Mouse (Mus musculus): ENCODE measurements around the gene Lrrc4c. TPM values are rescaled to one million over a fixed set of nuclear protein-coding genes. Genes with fewer than 3 reads are reported as not detected.

Lrrc4c gene
- total RNA-seq, 1 experiment: 0.09 TPM

- no peak for DNase-seq (ENCODE audit: low read depth, low spot score)
- Histone ChIP-seq H3K27ac (ENCODE audit: insufficient read depth, low read depth, low read length, poor library complexity, severe bottlenecking) (no peak overlapping the region), H3K36me3 (ENCODE audit: control insufficient read depth, insufficient read depth, low read length, poor library complexity, severe bottlenecking) (no peaks in the 10 kb centered on the region), H3K9ac (ENCODE audit: insufficient read depth, low read depth, low read length, poor library complexity, severe bottlenecking) (no peak overlapping the region), H3K9me3 (ENCODE audit: control insufficient read depth, insufficient read depth, low read depth, low read length) (no peaks in the 10 kb centered on the region), H3K4me3 (ENCODE audit: insufficient read depth in 1 of 2, low read depth in 1 of 2, low read length in 2 of 2, poor library complexity in 1 of 2, severe bottlenecking in 1 of 2) (no peak overlapping the region), H3K4me1 (ENCODE audit: control insufficient read depth in 2 of 2, insufficient read depth in 2 of 2, low read length in 2 of 2, poor library complexity in 1 of 2) (no peaks in the 10 kb centered on the region)
- no peak for TF ChIP-seq ZNF384 (IDR thresholded peaks at IDR 0.05; ENCODE audit: low read depth, low read length)
- no peak for TF ChIP-seq MAFK (IDR thresholded peaks at IDR 0.05; ENCODE audit: insufficient read depth, low read depth, low read length)
- no peak for TF ChIP-seq ZC3H11A (IDR thresholded peaks at IDR 0.05; ENCODE audit: borderline replicate concordance, low read depth, low read length)
- TF ChIP-seq HCFC1 (IDR thresholded peaks at IDR 0.05; ENCODE audit: borderline replicate concordance, insufficient read depth, low read length): no peak
- no peak for TF ChIP-seq CHD2 (IDR thresholded peaks at IDR 0.05; ENCODE audit: low read depth, low read length)
- in situ Hi-C loops (cut with MboI; ENCODE audit: low sequenced_read_pairs in 2 of 2, unreplicated experiment in 2 of 2): no loop called here
Measured at GRCm38 (mm10) chr2:97545946-97546345, 1228.0 kb downstream of the Lrrc4c start.

- Histone ChIP-seq H3K27ac (ENCODE audit: insufficient read depth, low read depth, low read length, poor library complexity, severe bottlenecking) (no peak overlapping the region), H3K36me3 (ENCODE audit: control insufficient read depth, insufficient read depth, low read length, poor library complexity, severe bottlenecking) (no peaks in the 10 kb centered on the region), H3K4me1 (ENCODE audit: control insufficient read depth in 2 of 2, insufficient read depth in 2 of 2, low read length in 2 of 2, poor library complexity in 1 of 2) (no peaks in the 10 kb centered on the region), H3K4me3 (ENCODE audit: insufficient read depth in 1 of 2, low read depth in 1 of 2, low read length in 2 of 2, poor library complexity in 1 of 2, severe bottlenecking in 1 of 2) (no peak overlapping the region), H3K9ac (ENCODE audit: insufficient read depth, low read depth, low read length, poor library complexity, severe bottlenecking) (no peak overlapping the region), H3K9me3 (ENCODE audit: control insufficient read depth, insufficient read depth, low read depth, low read length) (no peaks in the 10 kb centered on the region)
- DNase-seq (ENCODE audit: low read depth, low spot score): no peak
- TF ChIP-seq MAFK (IDR thresholded peaks at IDR 0.05; ENCODE audit: insufficient read depth, low read depth, low read length) (no peak), HCFC1 (IDR thresholded peaks at IDR 0.05; ENCODE audit: borderline replicate concordance, insufficient read depth, low read length) (no peak), ZNF384 (IDR thresholded peaks at IDR 0.05; ENCODE audit: low read depth, low read length) (no peak), ZC3H11A (IDR thresholded peaks at IDR 0.05; ENCODE audit: borderline replicate concordance, low read depth, low read length) (no peak), CHD2 (IDR thresholded peaks at IDR 0.05; ENCODE audit: low read depth, low read length) (no peak)
- in situ Hi-C loops (cut with MboI; ENCODE audit: low sequenced_read_pairs in 2 of 2, unreplicated experiment in 2 of 2): no loop called here
Measured at GRCm38 (mm10) chr2:97564509-97564908, 1246.5 kb downstream of the Lrrc4c start.

- in situ Hi-C loops (cut with MboI; ENCODE audit: low sequenced_read_pairs in 2 of 2, unreplicated experiment in 2 of 2): no loop called here
- DNase-seq (ENCODE audit: low read depth, low spot score): no peak
- Histone ChIP-seq H3K36me3 (ENCODE audit: control insufficient read depth, insufficient read depth, low read length, poor library complexity, severe bottlenecking) (no peaks in the 10 kb centered on the region), H3K4me1 (ENCODE audit: control insufficient read depth in 2 of 2, insufficient read depth in 2 of 2, low read length in 2 of 2, poor library complexity in 1 of 2) (no peaks in the 10 kb centered on the region), H3K9me3 (ENCODE audit: control insufficient read depth, insufficient read depth, low read depth, low read length) (no peaks in the 10 kb centered on the region), H3K4me3 (ENCODE audit: insufficient read depth in 1 of 2, low read depth in 1 of 2, low read length in 2 of 2, poor library complexity in 1 of 2, severe bottlenecking in 1 of 2) (no peak overlapping the region), H3K27ac (ENCODE audit: insufficient read depth, low read depth, low read length, poor library complexity, severe bottlenecking) (no peak overlapping the region), H3K9ac (ENCODE audit: insufficient read depth, low read depth, low read length, poor library complexity, severe bottlenecking) (no peak overlapping the region)
- no peak for TF ChIP-seq HCFC1 (IDR thresholded peaks at IDR 0.05; ENCODE audit: borderline replicate concordance, insufficient read depth, low read length)
- TF ChIP-seq CHD2 (IDR thresholded peaks at IDR 0.05; ENCODE audit: low read depth, low read length): no peak
- no peak for TF ChIP-seq ZC3H11A (IDR thresholded peaks at IDR 0.05; ENCODE audit: borderline replicate concordance, low read depth, low read length)
- TF ChIP-seq ZNF384 (IDR thresholded peaks at IDR 0.05; ENCODE audit: low read depth, low read length): no peak
- TF ChIP-seq MAFK (IDR thresholded peaks at IDR 0.05; ENCODE audit: insufficient read depth, low read depth, low read length): no peak
Measured at GRCm38 (mm10) chr2:97568954-97569353, 1251.0 kb downstream of the Lrrc4c start.

- in situ Hi-C loops (cut with MboI; ENCODE audit: low sequenced_read_pairs in 2 of 2, unreplicated experiment in 2 of 2): no loop called here
Measured at GRCm38 (mm10) chr2:97574921-97575320, 1257.0 kb downstream of the Lrrc4c start.

GRCm38 (mm10) chr2:97581132-97581531 is 1263.2 kb downstream of the Lrrc4c start:
- DNase-seq (ENCODE audit: low read depth, low spot score): no peak
- in situ Hi-C loops (cut with MboI; ENCODE audit: low sequenced_read_pairs in 2 of 2, unreplicated experiment in 2 of 2): no loop called here
- Histone ChIP-seq H3K36me3 (ENCODE audit: control insufficient read depth, insufficient read depth, low read length, poor library complexity, severe bottlenecking) (no peaks in the 10 kb centered on the region), H3K4me3 (ENCODE audit: insufficient read depth in 1 of 2, low read depth in 1 of 2, low read length in 2 of 2, poor library complexity in 1 of 2, severe bottlenecking in 1 of 2) (no peak overlapping the region), H3K9me3 (ENCODE audit: control insufficient read depth, insufficient read depth, low read depth, low read length) (no peaks in the 10 kb centered on the region), H3K4me1 (ENCODE audit: control insufficient read depth in 2 of 2, insufficient read depth in 2 of 2, low read length in 2 of 2, poor library complexity in 1 of 2) (no peaks in the 10 kb centered on the region), H3K27ac (ENCODE audit: insufficient read depth, low read depth, low read length, poor library complexity, severe bottlenecking) (no peak overlapping the region), H3K9ac (ENCODE audit: insufficient read depth, low read depth, low read length, poor library complexity, severe bottlenecking) (no peak overlapping the region)
- TF ChIP-seq ZNF384 (IDR thresholded peaks at IDR 0.05; ENCODE audit: low read depth, low read length): no peak
- no peak for TF ChIP-seq MAFK (IDR thresholded peaks at IDR 0.05; ENCODE audit: insufficient read depth, low read depth, low read length)
- no peak for TF ChIP-seq HCFC1 (IDR thresholded peaks at IDR 0.05; ENCODE audit: borderline replicate concordance, insufficient read depth, low read length)
- TF ChIP-seq ZC3H11A (IDR thresholded peaks at IDR 0.05; ENCODE audit: borderline replicate concordance, low read depth, low read length): no peak
- TF ChIP-seq CHD2 (IDR thresholded peaks at IDR 0.05; ENCODE audit: low read depth, low read length): no peak

More at GRCm38 (mm10) chr2:97574921-97575320, 1257.0 kb downstream of the Lrrc4c start:
- no peak for DNase-seq (ENCODE audit: low read depth, low spot score)
- H3K27ac ChIP-seq (ENCODE audit: insufficient read depth, low read depth, low read length, poor library complexity, severe bottlenecking): no peak overlapping the region
- H3K9me3 ChIP-seq (ENCODE audit: control insufficient read depth, insufficient read depth, low read depth, low read length): no peaks in the 10 kb centered on the region
- H3K4me3 ChIP-seq (ENCODE audit: insufficient read depth in 1 of 2, low read depth in 1 of 2, low read length in 2 of 2, poor library complexity in 1 of 2, severe bottlenecking in 1 of 2): no peak overlapping the region
- no peak for TF ChIP-seq ZNF384 (IDR thresholded peaks at IDR 0.05; ENCODE audit: low read depth, low read length)
- no peak for TF ChIP-seq MAFK (IDR thresholded peaks at IDR 0.05; ENCODE audit: insufficient read depth, low read depth, low read length)
- TF ChIP-seq CHD2 (IDR thresholded peaks at IDR 0.05; ENCODE audit: low read depth, low read length): no peak
- no peak for TF ChIP-seq ZC3H11A (IDR thresholded peaks at IDR 0.05; ENCODE audit: borderline replicate concordance, low read depth, low read length)
- no peak for TF ChIP-seq HCFC1 (IDR thresholded peaks at IDR 0.05; ENCODE audit: borderline replicate concordance, insufficient read depth, low read length)
- H3K36me3 ChIP-seq (ENCODE audit: control insufficient read depth, insufficient read depth, low read length, poor library complexity, severe bottlenecking): no peaks in the 10 kb centered on the region
- no peak overlapping the region for H3K9ac ChIP-seq (ENCODE audit: insufficient read depth, low read depth, low read length, poor library complexity, severe bottlenecking)
- no peaks in the 10 kb centered on the region for H3K4me1 ChIP-seq (ENCODE audit: control insufficient read depth in 2 of 2, insufficient read depth in 2 of 2, low read length in 2 of 2, poor library complexity in 1 of 2)

All from ES-E14 (cell line).